Mouse (Mus musculus) c-Kit-positive CD71-negative TER-119-negative erythroid progenitor cells, embryonic 14.5 days (primary cell): Measurements from ENCODE around the gene Gmpr.

ENCODE experiments used
- DNase-seq: peaks from one replicate; pipeline ENCODE4 v3.0.0-alpha.2; 2013; ENCODE audit warnings: low read depth

Gmpr gene

GRCm38 (mm10) chr13:45505546-45505945 is 1.7 kb upstream of the Gmpr start:
- DNase-seq: no peak

- no peak for DNase-seq
Observed at GRCm38 (mm10) chr13:45508495-45508894, 1.3 kb downstream of the Gmpr start.

- no peak for DNase-seq
Observed at GRCm38 (mm10) chr13:45509366-45509765, 2.1 kb downstream of the Gmpr start.

- DNase-seq: no peak
Observed at GRCm38 (mm10) chr13:45511706-45512435, 4.6 kb downstream of the Gmpr start.

- no peak for DNase-seq
Observed at GRCm38 (mm10) chr13:45512531-45512930, 5.3 kb downstream of the Gmpr start.

- no peak for DNase-seq
Observed at GRCm38 (mm10) chr13:45513009-45513984, 6.1 kb downstream of the Gmpr start.

GRCm38 (mm10) chr13:45514115-45514514 is 6.9 kb downstream of the Gmpr start:
- DNase-seq: no peak

GRCm38 (mm10) chr13:45514832-45515422 is 7.7 kb downstream of the Gmpr start:
- DNase-seq: no peak

GRCm38 (mm10) chr13:45516501-45517393 is 9.5 kb downstream of the Gmpr start:
- DNase-seq: no peak

GRCm38 (mm10) chr13:45524305-45524704 is 17.1 kb downstream of the Gmpr start:
- no peak for DNase-seq

- no peak for DNase-seq
Observed at GRCm38 (mm10) chr13:45524791-45525435, 17.7 kb downstream of the Gmpr start.

- no peak for DNase-seq
Observed at GRCm38 (mm10) chr13:45526230-45526629, 19.0 kb downstream of the Gmpr start.

- DNase-seq: no peak
Observed at GRCm38 (mm10) chr13:45527232-45527964, 20.2 kb downstream of the Gmpr start.

GRCm38 (mm10) chr13:45528787-45529186 is 21.5 kb downstream of the Gmpr start:
- no peak for DNase-seq

- no peak for DNase-seq
Observed at GRCm38 (mm10) chr13:45530754-45531153, 23.5 kb downstream of the Gmpr start.

- DNase-seq: no peak
Observed at GRCm38 (mm10) chr13:45535731-45536453, 28.6 kb downstream of the Gmpr start.

- DNase-seq: no peak
Observed at GRCm38 (mm10) chr13:45537110-45537509, 29.9 kb downstream of the Gmpr start.

- no peak for DNase-seq
Observed at GRCm38 (mm10) chr13:45538091-45538490, 30.8 kb downstream of the Gmpr start.

GRCm38 (mm10) chr13:45538532-45539204 is 31.4 kb downstream of the Gmpr start:
- DNase-seq: no peak
